Mouse (Mus musculus) CH12.LX (cell line): ENCODE measurements around the gene Fam183b. TPM values are rescaled to one million over a fixed set of nuclear protein-coding genes. Genes with fewer than 3 reads are reported as not detected.

Experiments
- DNase-seq: peaks from one replicate; pipeline ENCODE4 v3.0.0-alpha.2; 2013; ENCODE audit errors: extremely low read depth
- H3K27ac ChIP-seq: 2 replicates; pipeline ENCODE4 v1.5.1; 2012; ENCODE audit warnings: low read depth, mild to moderate bottlenecking, control low read depth, moderate library complexity; ENCODE audit not compliant: insufficient read depth
- H3K27me3 ChIP-seq: replicated peaks from 2 replicates; pipeline ENCODE3; 2012; ENCODE audit warnings: inconsistent platforms
- H3K36me3 ChIP-seq, 2 experiments: replicated peaks in 1 of 2; 2 replicates each; pipeline versions ENCODE3 to v1.6.1; 2012; ENCODE audit warnings: inconsistent platforms in 1 of 2, low read length in 1 of 2, mild to moderate bottlenecking in 1 of 2, mixed read lengths in 1 of 2, moderate library complexity in 1 of 2; ENCODE audit not compliant: control insufficient read depth in 1 of 2, insufficient read depth in 1 of 2
- H3K4me1 ChIP-seq, 2 experiments: 2 replicates each; pipeline ENCODE4 v1.6.1; 2012; ENCODE audit warnings: inconsistent platforms in 1 of 2, moderate library complexity in 1 of 2; ENCODE audit not compliant: insufficient read depth in 2 of 2, control insufficient read depth in 1 of 2
- H3K4me2 ChIP-seq: 2 replicates; pipeline ENCODE4 v1.6.1; 2012; ENCODE audit warnings: low read depth, mild to moderate bottlenecking, control low read depth; ENCODE audit not compliant: poor library complexity, insufficient read depth, severe bottlenecking
- H3K4me3 ChIP-seq, 3 experiments: fragments of 150-350 bp in 1 of 3; sonication (generic) in 1 of 3; replicated peaks in 1 of 3; 2 replicates each; pipeline versions ENCODE3 to v1.5.1; 2011 to 2012; ENCODE audit warnings: low read depth in 2 of 3, low read length in 2 of 3, mild to moderate bottlenecking in 2 of 3, moderate library complexity in 2 of 3, control low read depth in 1 of 3, improper control_type of control experiment in 1 of 3, inconsistent platforms in 1 of 3, mixed read lengths in 1 of 3; ENCODE audit not compliant: poor library complexity in 1 of 3
- H3K79me2 ChIP-seq: replicated peaks from 2 replicates; pipeline ENCODE4 v1.6.1; 2012; ENCODE audit warnings: mild to moderate bottlenecking, moderate library complexity; ENCODE audit not compliant: control insufficient read depth, poor library complexity, insufficient read depth, severe bottlenecking; ENCODE audit errors: extremely low read depth
- H3K9ac ChIP-seq: 2 replicates; pipeline ENCODE4 v1.6.1; 2012; ENCODE audit warnings: low read depth, mild to moderate bottlenecking, control low read depth, moderate library complexity; ENCODE audit not compliant: insufficient read depth
- H3K9me3 ChIP-seq: replicated peaks from 2 replicates; pipeline ENCODE3; 2012; ENCODE audit warnings: low read length, inconsistent platforms, mixed read lengths
- BHLHE40 ChIP-seq: IDR thresholded peaks from 2 replicates; pipeline ENCODE4 v1.6.1; 2011; ENCODE audit warnings: mild to moderate bottlenecking, low read depth, low read length, improper control_type of control experiment
- CHD1 ChIP-seq: IDR thresholded peaks from 2 replicates; pipeline ENCODE4 v1.6.1; 2012; ENCODE audit warnings: low read depth, low read length, improper control_type of control experiment, inconsistent platforms
- CTCF ChIP-seq, 2 experiments: IDR thresholded peaks in 1 of 2; conservative IDR thresholded peaks in 1 of 2; 2 replicates each; pipeline ENCODE4 v1.5.1; 2011 to 2012; ENCODE audit warnings: low read depth in 2 of 2, low read length in 2 of 2, improper control_type of control experiment in 1 of 2, inconsistent platforms in 1 of 2, mild to moderate bottlenecking in 1 of 2, moderate library complexity in 1 of 2
- E2F4 ChIP-seq: IDR thresholded peaks from 2 replicates; pipeline ENCODE4 v1.6.1; 2011; ENCODE audit warnings: low read depth, low read length, improper control_type of control experiment; ENCODE audit not compliant: insufficient replicate concordance
- HCFC1 ChIP-seq: IDR thresholded peaks from 2 replicates; pipeline ENCODE4 v1.6.1; 2012; ENCODE audit warnings: low read depth, mild to moderate bottlenecking, inconsistent platforms, low read length, improper control_type of control experiment
- JUN ChIP-seq: IDR thresholded peaks from 2 replicates; pipeline ENCODE4 v1.6.1; 2011; ENCODE audit warnings: low read depth, mild to moderate bottlenecking, low read length, improper control_type of control experiment, moderate library complexity; ENCODE audit not compliant: insufficient read depth
- JUND ChIP-seq: conservative IDR thresholded peaks from 2 replicates; pipeline ENCODE4 v1.6.1; 2011; ENCODE audit warnings: low read depth, low read length, improper control_type of control experiment
- KAT2A ChIP-seq: IDR thresholded peaks from 2 replicates; pipeline ENCODE4 v1.6.1; 2012; ENCODE audit warnings: low read length, improper control_type of control experiment, inconsistent platforms; ENCODE audit not compliant: insufficient replicate concordance
- MAZ ChIP-seq: IDR thresholded peaks from 2 replicates; pipeline ENCODE4 v1.6.1; 2012; ENCODE audit warnings: low read depth, mild to moderate bottlenecking, inconsistent platforms, low read length, improper control_type of control experiment, moderate library complexity
- MXI1 ChIP-seq: IDR thresholded peaks from 2 replicates; pipeline ENCODE4 v1.6.1; 2011; ENCODE audit warnings: mild to moderate bottlenecking, low read depth, low read length, improper control_type of control experiment
- MYC ChIP-seq: IDR thresholded peaks from 2 replicates; pipeline ENCODE4 v1.6.1; 2011; ENCODE audit warnings: low read depth, mild to moderate bottlenecking, improper control_type of control experiment, low read length
- NELFE ChIP-seq: IDR thresholded peaks from 2 replicates; pipeline ENCODE4 v1.6.1; 2011; ENCODE audit warnings: low read depth, low read length, improper control_type of control experiment
- POLR2A ChIP-seq: IDR thresholded peaks from 2 replicates; pipeline ENCODE4 v1.6.1; 2011; ENCODE audit warnings: low read depth, mild to moderate bottlenecking, improper control_type of control experiment, low read length
- POLR2AphosphoS2 ChIP-seq: IDR thresholded peaks from 2 replicates; pipeline ENCODE4 v1.6.1; 2011; ENCODE audit warnings: low read depth, low read length, improper control_type of control experiment
- RAD21 ChIP-seq: IDR thresholded peaks from 2 replicates; pipeline ENCODE4 v1.6.1; 2011; ENCODE audit warnings: low read depth, mild to moderate bottlenecking, low read length, improper control_type of control experiment, moderate library complexity
- RCOR1 ChIP-seq: conservative IDR thresholded peaks from 2 replicates; pipeline ENCODE4 v1.6.1; 2012; ENCODE audit warnings: low read depth, mild to moderate bottlenecking, inconsistent platforms, low read length, improper control_type of control experiment
- SIN3A ChIP-seq: IDR thresholded peaks from 2 replicates; pipeline ENCODE4 v1.6.1; 2012; ENCODE audit warnings: low read length, improper control_type of control experiment, inconsistent platforms
- SMC3 ChIP-seq: IDR thresholded peaks from 2 replicates; pipeline ENCODE4 v1.6.1; 2011; ENCODE audit warnings: low read depth, low read length, improper control_type of control experiment
- UBTF ChIP-seq: IDR thresholded peaks from 2 replicates; pipeline ENCODE4 v1.6.1; 2012; ENCODE audit warnings: low read depth, mild to moderate bottlenecking, inconsistent platforms, low read length, improper control_type of control experiment, moderate library complexity
- USF1 ChIP-seq: IDR thresholded peaks from 2 replicates; pipeline ENCODE4 v1.6.1; 2014; ENCODE audit warnings: low read depth, mild to moderate bottlenecking, inconsistent platforms, low read length, improper control_type of control experiment
- USF2 ChIP-seq: conservative IDR thresholded peaks from 2 replicates; pipeline ENCODE4 v1.6.1; 2011; ENCODE audit warnings: low read depth, low read length, improper control_type of control experiment
- ZKSCAN1 ChIP-seq: IDR thresholded peaks from 2 replicates; pipeline ENCODE4 v1.6.1; 2012; ENCODE audit warnings: low read depth, inconsistent platforms, low read length, improper control_type of control experiment, borderline replicate concordance
- ZMIZ1 ChIP-seq: IDR thresholded peaks from 2 replicates; pipeline ENCODE4 v1.6.1; 2012; ENCODE audit warnings: low read depth, mild to moderate bottlenecking, inconsistent platforms, low read length, improper control_type of control experiment
- dilution Hi-C: fragments of 300-500 bp; cut with MboI; formaldehyde crosslinking; loops from 2 replicates; pipeline ENCODE4 v1.14.3; 2020; ENCODE audit warnings: low sequenced_read_pairs; ENCODE audit not compliant: extremely low pct_unique_long_range_greater_than_20kb, extremely low pct_ligation_motif_present
- in situ Hi-C: fragments of 300-500 bp; cut with MboI; formaldehyde crosslinking; loops from 3 replicates; pipeline ENCODE4 v1.14.3; 2019; ENCODE audit warnings: low sequenced_read_pairs, low pct_ligation_motif_present, low pct_unique_long_range_greater_than_20kb, mixed read lengths
- polyA plus RNA-seq: library from polyadenylated mRNA; unstranded; fragments of >175 nt; gene quantifications from 2 replicates; pipeline ENCODE4 v1.2.1, GENCODE M21; 2012; ENCODE audit warnings: low read depth; ENCODE audit not compliant: insufficient read length
- total RNA-seq, 2 experiments: library from RNA; depleted of rRNA; stranded (reverse); fragments of 300-350 nt in 1 of 2; fragments of >200 nt in 1 of 2; gene quantifications; 2 replicates each; pipeline ENCODE4 v1.2.3; 2012 to 2014

The Fam183b gene
- total and polyA plus RNA-seq, 3 experiments, result 0.72 TPM; not detected in 2

DNA sequence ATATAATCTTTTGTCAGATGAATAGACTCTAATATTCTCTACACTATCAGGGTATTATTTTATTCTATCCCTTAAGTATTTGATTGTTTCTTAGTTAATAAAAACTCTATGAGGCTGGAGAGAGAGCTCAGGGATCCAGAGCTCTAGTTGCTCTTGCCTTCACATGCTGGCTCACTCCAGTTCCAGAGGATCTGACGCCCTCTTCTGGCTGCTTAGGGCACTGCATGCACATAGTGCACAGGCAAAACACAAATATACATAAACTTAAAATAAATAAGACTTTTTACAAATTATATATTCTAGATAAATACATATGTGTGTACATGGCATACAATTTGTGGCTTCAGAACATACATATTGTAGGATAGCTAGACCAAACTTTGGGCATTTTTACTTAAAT, 10.2 kb upstream of the Fam183b start:
- Histone ChIP-seq H3K9me3 (peaks cover 5% of the 10 kb centered on the region), H3K36me3 (no peaks in the 10 kb centered on the region), H3K4me1 (no peaks in the 10 kb centered on the region), H3K27ac (no peak overlapping the region), H3K9ac (no peak overlapping the region), H3K79me2 (no peaks in the 10 kb centered on the region), H3K4me3 (no peak overlapping the region), H3K4me2 (no peak overlapping the region), H3K27me3 (peaks cover 51% of the 10 kb centered on the region)
- in situ Hi-C loops, result no loop called here
- DNase-seq, result peak; percentile 23
- TF ChIP-seq USF2 (no peak), NELFE (no peak), RAD21 (peak; percentile 62), CTCF (conservative IDR thresholded peaks at IDR 0.05 in 1 of 2, IDR thresholded peaks at IDR 0.05 in 1 of 2; ENCODE audit: low read depth in 2 of 2, low read length in 2 of 2) (peak; percentile 51 to 69; a peak in 3 of 4 replicates), SMC3 (peak; percentile 62)
- dilution Hi-C loops, result no loop called here

DNA sequence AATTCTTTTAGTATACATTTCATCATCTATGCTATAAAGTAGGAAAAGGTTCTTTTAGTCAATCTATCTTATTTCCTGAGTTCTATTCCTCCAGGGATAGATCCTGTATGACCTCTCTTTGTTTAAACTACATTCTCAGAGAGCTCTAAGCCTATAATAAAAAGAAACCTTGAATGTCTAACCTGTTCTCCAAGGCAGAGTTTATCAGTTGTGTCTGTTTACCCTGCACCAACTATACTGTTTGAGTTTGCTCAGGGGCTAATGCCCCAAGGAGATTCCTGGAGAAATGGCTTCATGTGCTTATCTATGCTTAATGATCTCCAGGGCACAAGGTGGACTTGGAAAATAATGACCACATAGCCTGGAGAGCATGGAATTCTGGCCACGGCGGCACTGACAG, 2.6 kb upstream of the Fam183b start:
- H3K9me3 ChIP-seq, result peaks cover 5% of the 10 kb centered on the region
- no peak for TF ChIP-seq POLR2A
- TF ChIP-seq HCFC1, result no peak
- TF ChIP-seq BHLHE40, result no peak
- TF ChIP-seq CTCF (conservative IDR thresholded peaks at IDR 0.05 in 1 of 2, IDR thresholded peaks at IDR 0.05 in 1 of 2; ENCODE audit: low read depth in 2 of 2, low read length in 2 of 2), result no peak
- TF ChIP-seq, all 38 proteins: peak for 0
- Histone ChIP-seq H3K27ac (no peak overlapping the region), H3K27me3 (peaks cover 34% of the 10 kb centered on the region), H3K79me2 (no peaks in the 10 kb centered on the region), H3K9ac (no peak overlapping the region), H3K36me3 (no peaks in the 10 kb centered on the region), H3K4me3 (no peak overlapping the region), H3K4me1 (peaks cover 0 to 4% of the 10 kb centered on the region in 2 experiments; a peak in 2 of 4 replicates), H3K4me2 (no peak overlapping the region)
- in situ Hi-C loops (no loop called here), dilution Hi-C loops (no loop called here)
- DNase-seq, result no peak

DNA sequence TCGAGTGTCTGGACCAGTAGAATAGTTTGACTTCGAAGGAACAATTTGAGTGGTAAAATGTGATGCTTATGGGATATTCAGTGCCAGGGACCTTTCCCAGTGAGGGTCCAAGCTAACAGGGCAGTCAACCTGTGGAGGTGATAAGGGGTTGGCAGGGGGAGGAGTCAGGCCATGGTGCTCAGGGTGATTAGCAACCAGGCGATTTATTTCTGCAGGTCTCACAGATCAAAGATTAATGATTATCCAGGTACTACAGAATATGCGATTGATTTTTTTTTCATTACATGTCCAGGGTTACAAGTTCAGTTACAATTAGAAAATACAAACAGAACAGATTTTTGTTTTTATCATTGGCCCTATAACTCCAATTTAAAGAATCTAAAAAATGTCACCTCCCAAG, 2.1 kb upstream of the Fam183b start:
- Histone ChIP-seq H3K27ac (no peak overlapping the region), H3K9me3 (peaks cover 5% of the 10 kb centered on the region), H3K9ac (no peak overlapping the region), H3K79me2 (no peaks in the 10 kb centered on the region), H3K4me3 (no peak overlapping the region), H3K4me1 (peaks cover 0 to 4% of the 10 kb centered on the region in 2 experiments; a peak in 2 of 4 replicates), H3K27me3 (peaks cover 33% of the 10 kb centered on the region), H3K4me2 (no peak overlapping the region), H3K36me3 (no peaks in the 10 kb centered on the region)
- in situ Hi-C loops (no loop called here), dilution Hi-C loops (no loop called here)
- DNase-seq, result no peak
- TF ChIP-seq KAT2A, result no peak
- TF ChIP-seq NELFE, result no peak
- TF ChIP-seq SIN3A, result no peak
- no peak for TF ChIP-seq CHD1
- no peak for TF ChIP-seq JUND
- no peak for TF ChIP-seq E2F4
- no peak for TF ChIP-seq UBTF
- no peak for TF ChIP-seq POLR2AphosphoS2
- no peak for TF ChIP-seq MAZ
- TF ChIP-seq MYC, result no peak
- TF ChIP-seq ZMIZ1, result no peak
- no peak for TF ChIP-seq ZKSCAN1
- no peak for TF ChIP-seq RCOR1
- TF ChIP-seq MXI1, result no peak
- TF ChIP-seq USF1, result no peak
- no peak for TF ChIP-seq JUN
